Mouse (Mus musculus): ENCODE results near the gene Pde1a.

Pde1a gene

GRCm38 (mm10) chr2:80128861-80129698 is at the start of gene Pde1a:
Gene Pde1a, minus strand, starts transcription at chr2:80129458.
- no peak for DNase-seq (ENCODE audit: low spot score)

GRCm38 (mm10) chr2:80178608-80179280 is 49.5 kb upstream of the Pde1a start:
- no peak for DNase-seq (ENCODE audit: low spot score)

GRCm38 (mm10) chr2:80178154-80178553 is 48.9 kb upstream of the Pde1a start:
- DNase-seq (ENCODE audit: low spot score) = no peak

- DNase-seq (ENCODE audit: low spot score) = no peak
Measured at GRCm38 (mm10) chr2:80168103-80168502, 38.8 kb upstream of the Pde1a start.

GRCm38 (mm10) chr2:80158784-80159183 is 29.5 kb upstream of the Pde1a start:
- DNase-seq (ENCODE audit: low spot score) = no peak

- DNase-seq (ENCODE audit: low spot score) = no peak
Measured at GRCm38 (mm10) chr2:80158196-80158595, 28.9 kb upstream of the Pde1a start.

GRCm38 (mm10) chr2:80150019-80150418 is 20.8 kb upstream of the Pde1a start:
- DNase-seq (ENCODE audit: low spot score) = no peak

GRCm38 (mm10) chr2:80149332-80149731 is 20.1 kb upstream of the Pde1a start:
- DNase-seq (ENCODE audit: low spot score) = no peak

- DNase-seq (ENCODE audit: low spot score) = no peak
Measured at GRCm38 (mm10) chr2:80135076-80135475, 5.8 kb upstream of the Pde1a start.

- no peak for DNase-seq (ENCODE audit: low spot score)
Measured at GRCm38 (mm10) chr2:80132677-80133076, 3.4 kb upstream of the Pde1a start.

GRCm38 (mm10) chr2:80126663-80127062 is 2.6 kb downstream of the Pde1a start:
- DNase-seq (ENCODE audit: low spot score) = no peak

- no peak for DNase-seq (ENCODE audit: low spot score)
Measured at GRCm38 (mm10) chr2:80086891-80087290, 42.4 kb downstream of the Pde1a start.

GRCm38 (mm10) chr2:80080090-80080821 is 49.0 kb downstream of the Pde1a start:
- DNase-seq (ENCODE audit: low spot score) = no peak

GRCm38 (mm10) chr2:80079618-80080017 is 49.6 kb downstream of the Pde1a start:
- no peak for DNase-seq (ENCODE audit: low spot score)

GRCm38 (mm10) chr2:80076323-80076722 is 52.9 kb downstream of the Pde1a start:
- no peak for DNase-seq (ENCODE audit: low spot score)

- DNase-seq (ENCODE audit: low spot score) = no peak
Measured at GRCm38 (mm10) chr2:80074531-80074930, 54.7 kb downstream of the Pde1a start.

GRCm38 (mm10) chr2:80074046-80074445 is 55.2 kb downstream of the Pde1a start:
- no peak for DNase-seq (ENCODE audit: low spot score)

GRCm38 (mm10) chr2:80073426-80073825 is 55.8 kb downstream of the Pde1a start:
- no peak for DNase-seq (ENCODE audit: low spot score)

GRCm38 (mm10) chr2:80069745-80070144 is 59.5 kb downstream of the Pde1a start:
- DNase-seq (ENCODE audit: low spot score) = no peak

GRCm38 (mm10) chr2:80066449-80066848 is 62.8 kb downstream of the Pde1a start:
- DNase-seq (ENCODE audit: low spot score) = no peak

GRCm38 (mm10) chr2:80056062-80056461 is 73.2 kb downstream of the Pde1a start:
- DNase-seq (ENCODE audit: low spot score) = no peak

- DNase-seq (ENCODE audit: low spot score) = no peak
Measured at GRCm38 (mm10) chr2:80054042-80054441, 75.2 kb downstream of the Pde1a start.

Measured in ovary, postnatal 10 days (tissue).